Mouse (Mus musculus) adipocyte (in vitro differentiated cells): Measurements from ENCODE around the gene Hira.
A peak's percentile ranks its signal among the peaks of the same experiment; 100 is the strongest.
"Not testable (repeated sequence)": the region's sequence is repeated elsewhere in the genome, so short reads cannot be mapped to it uniquely, and the experiment has no call there.

Experiments used
- DNase-seq: peaks from one replicate; pipeline ENCODE4 v3.0.0-alpha.2; 2016; ENCODE audit warnings: low spot score

Gene Hira

GRCm38 (mm10) chr16:18876442-18877308 lies at the start of gene Hira, which contains the start of gene Mrpl40:
TSS of gene Hira (plus strand) at chr16:18877037.
TSS of gene Mrpl40 (minus strand) at chr16:18876862.
- peak; percentile 95 for DNase-seq

GRCm38 (mm10) chr16:18828630-18829029 lies 48.2 kb upstream of the Hira start:
- no peak for DNase-seq

GRCm38 (mm10) chr16:18829102-18829501 lies 47.7 kb upstream of the Hira start:
- no peak for DNase-seq

- no peak for DNase-seq
These were observed 43.4 kb upstream of the Hira start for GRCm38 (mm10) chr16:18833486-18833885.

GRCm38 (mm10) chr16:18836073-18836467 lies 40.8 kb upstream of the Hira start:
- DNase-seq: no peak

GRCm38 (mm10) chr16:18836468-18837208 lies 40.2 kb upstream of the Hira start, which contains the start of the genes 2510002D24Rik and Gm28539:
TSS of gene 2510002D24Rik (plus strand) at chr16:18836578.
TSS of gene Gm28539 (plus strand) at chr16:18836584.
- DNase-seq: no peak

- no peak for DNase-seq
These were observed 38.5 kb upstream of the Hira start for GRCm38 (mm10) chr16:18838346-18838745.

- no peak for DNase-seq
These were observed 30.5 kb upstream of the Hira start for GRCm38 (mm10) chr16:18846301-18846820.

GRCm38 (mm10) chr16:18849521-18850190 lies 27.2 kb upstream of the Hira start:
- DNase-seq: not testable (repeated sequence)

- DNase-seq: peak; percentile 68
These were observed 18.3 kb upstream of the Hira start for GRCm38 (mm10) chr16:18858551-18858950.

GRCm38 (mm10) chr16:18860186-18860585 lies 16.7 kb upstream of the Hira start:
- peak; percentile 94 for DNase-seq

- not testable (repeated sequence) for DNase-seq
These were observed 6.3 kb upstream of the Hira start for GRCm38 (mm10) chr16:18870495-18870894.

GRCm38 (mm10) chr16:18876091-18876441 lies 771 bp upstream of the Hira start:
- no peak for DNase-seq

GRCm38 (mm10) chr16:18877386-18878090 lies 701 bp downstream of the Hira start:
- peak; percentile 76 for DNase-seq

- no peak for DNase-seq
These were observed 1.4 kb downstream of the Hira start for GRCm38 (mm10) chr16:18878091-18878720.

GRCm38 (mm10) chr16:18884044-18884443 lies 7.2 kb downstream of the Hira start:
- DNase-seq: no peak

GRCm38 (mm10) chr16:18893840-18894372 lies 17.1 kb downstream of the Hira start:
- DNase-seq: no peak

GRCm38 (mm10) chr16:18895249-18895648 lies 18.4 kb downstream of the Hira start:
- no peak for DNase-seq

GRCm38 (mm10) chr16:18896429-18896828 lies 19.6 kb downstream of the Hira start:
- DNase-seq: no peak

- no peak for DNase-seq
These were observed 28.8 kb downstream of the Hira start for GRCm38 (mm10) chr16:18905648-18906047.

- no peak for DNase-seq
These were observed 39.2 kb downstream of the Hira start for GRCm38 (mm10) chr16:18916064-18916463.
